Mouse (Mus musculus) regulatory T cell (primary cell): ENCODE data around the gene Poc5.

Source experiments
- in situ Hi-C: fragments of 300-600 bp; cut with MboI, MseI; formaldehyde crosslinking; loops from one replicate; pipeline ENCODE4 v1.15.1; 2025; ENCODE audit warnings: high pct_unique_total_duplicates

The Poc5 gene

GRCm38 (mm10) chr13:96388042-96388888 is at the start of gene Poc5:
Gene Poc5, plus strand, starts transcription at chr13:96388294.
- in situ Hi-C loops = loop anchor here (25.0 kb wide), 1 partner anchor 351 kb away; no protein-coding TSS in a partner anchor

- in situ Hi-C loops = no loop called here
These were observed 46.6 kb upstream of the Poc5 start for GRCm38 (mm10) chr13:96341461-96341860.

GRCm38 (mm10) chr13:96344778-96345177 is 43.3 kb upstream of the Poc5 start:
- in situ Hi-C loops = no loop called here

- in situ Hi-C loops = no loop called here
These were observed 41.5 kb upstream of the Poc5 start for GRCm38 (mm10) chr13:96346581-96346980.

GRCm38 (mm10) chr13:96350207-96350606 is 37.9 kb upstream of the Poc5 start:
- in situ Hi-C loops = no loop called here

- in situ Hi-C loops = no loop called here
These were observed 36.8 kb upstream of the Poc5 start for GRCm38 (mm10) chr13:96351264-96351663.

- in situ Hi-C loops = loop anchor here (25.0 kb wide), 1 partner anchor 338 kb away; no protein-coding TSS in a partner anchor
These were observed 12.6 kb upstream of the Poc5 start for GRCm38 (mm10) chr13:96375519-96375918.

- in situ Hi-C loops = loop anchor here (25.0 kb wide), 1 partner anchor 340 kb away; no protein-coding TSS in a partner anchor
These were observed 11.2 kb upstream of the Poc5 start for GRCm38 (mm10) chr13:96376871-96377270.

- in situ Hi-C loops = loop anchor here (25.0 kb wide), 1 partner anchor 341 kb away; no protein-coding TSS in a partner anchor
These were observed 10.2 kb upstream of the Poc5 start for GRCm38 (mm10) chr13:96377883-96378282.

GRCm38 (mm10) chr13:96389301-96389700 is 1.2 kb downstream of the Poc5 start:
- in situ Hi-C loops = loop anchor here (25.0 kb wide), 1 partner anchor 352 kb away; no protein-coding TSS in a partner anchor

GRCm38 (mm10) chr13:96401251-96401650 is 13.2 kb downstream of the Poc5 start:
- in situ Hi-C loops = no loop called here

GRCm38 (mm10) chr13:96405518-96405917 is 17.4 kb downstream of the Poc5 start:
- in situ Hi-C loops = no loop called here

- in situ Hi-C loops = no loop called here
These were observed 18.9 kb downstream of the Poc5 start for GRCm38 (mm10) chr13:96407040-96407439.

GRCm38 (mm10) chr13:96408786-96409185 is 20.7 kb downstream of the Poc5 start:
- in situ Hi-C loops = no loop called here

- in situ Hi-C loops = no loop called here
These were observed 26.3 kb downstream of the Poc5 start for GRCm38 (mm10) chr13:96414384-96414783.

- in situ Hi-C loops = no loop called here
These were observed 28.3 kb downstream of the Poc5 start for GRCm38 (mm10) chr13:96416380-96416779.

- in situ Hi-C loops = no loop called here
These were observed 29.2 kb downstream of the Poc5 start for GRCm38 (mm10) chr13:96417261-96417813.

- in situ Hi-C loops = no loop called here
These were observed 30.4 kb downstream of the Poc5 start for GRCm38 (mm10) chr13:96418487-96418886.

- in situ Hi-C loops = no loop called here
These were observed 33.1 kb downstream of the Poc5 start for GRCm38 (mm10) chr13:96421230-96421629.

GRCm38 (mm10) chr13:96424496-96425274 is 36.6 kb downstream of the Poc5 start:
- in situ Hi-C loops = loop anchor here (5.0 kb wide), 1 partner anchor 168 kb away; no protein-coding TSS in a partner anchor

- in situ Hi-C loops = loop anchor here (5.0 kb wide), 1 partner anchor 166 kb away; no protein-coding TSS in a partner anchor
These were observed 38.0 kb downstream of the Poc5 start for GRCm38 (mm10) chr13:96426044-96426443.

GRCm38 (mm10) chr13:96428531-96428930 is 40.4 kb downstream of the Poc5 start:
- in situ Hi-C loops = loop anchor here (5.0 kb wide), 1 partner anchor 164 kb away; no protein-coding TSS in a partner anchor
